Mouse (Mus musculus): Measurements from ENCODE around the gene Nubp2. TPM values are rescaled to one million over a fixed set of nuclear protein-coding genes. Genes with fewer than 3 reads are reported as not detected.

The Nubp2 gene
- polyA plus RNA-seq, 1 experiment from 2014 or later = 55.5 TPM

- 59% methylated on average over 5 of the region's 5 CpGs for WGBS (ENCODE audit: insufficient replicate concordance)
- Histone ChIP-seq H3K9ac (ENCODE audit: low read depth, low read length) (no peak overlapping the region), H3K4me3 (ENCODE audit: low read depth, low read length) (no peak overlapping the region), H3K9me3 (replicated peaks; ENCODE audit: control insufficient read depth, low read length) (no peaks in the 10 kb centered on the region), H3K4me1 (ENCODE audit: control insufficient read depth, low read depth, low read length) (peaks cover 3% of the 10 kb centered on the region; the same call in 1 of the 2 replicates), H3K36me3 (ENCODE audit: control insufficient read depth, insufficient read depth) (peaks cover 9% of the 10 kb centered on the region), H3K27me3 (ENCODE audit: control insufficient read depth, insufficient read depth, low read depth, low read length) (no peaks in the 10 kb centered on the region), H3K27ac (ENCODE audit: low read length) (peak overlapping the region; percentile 62), H3K4me2 (ENCODE audit: low read depth, low read length) (peak overlapping the region; percentile 17; the same call in 1 of the 2 replicates)
- ATAC-seq (ENCODE audit: low read depth) = peak; percentile 71
Measured at GRCm38 (mm10) chr17:24878117-24878397, 8.1 kb downstream of the Nubp2 start.

DNA sequence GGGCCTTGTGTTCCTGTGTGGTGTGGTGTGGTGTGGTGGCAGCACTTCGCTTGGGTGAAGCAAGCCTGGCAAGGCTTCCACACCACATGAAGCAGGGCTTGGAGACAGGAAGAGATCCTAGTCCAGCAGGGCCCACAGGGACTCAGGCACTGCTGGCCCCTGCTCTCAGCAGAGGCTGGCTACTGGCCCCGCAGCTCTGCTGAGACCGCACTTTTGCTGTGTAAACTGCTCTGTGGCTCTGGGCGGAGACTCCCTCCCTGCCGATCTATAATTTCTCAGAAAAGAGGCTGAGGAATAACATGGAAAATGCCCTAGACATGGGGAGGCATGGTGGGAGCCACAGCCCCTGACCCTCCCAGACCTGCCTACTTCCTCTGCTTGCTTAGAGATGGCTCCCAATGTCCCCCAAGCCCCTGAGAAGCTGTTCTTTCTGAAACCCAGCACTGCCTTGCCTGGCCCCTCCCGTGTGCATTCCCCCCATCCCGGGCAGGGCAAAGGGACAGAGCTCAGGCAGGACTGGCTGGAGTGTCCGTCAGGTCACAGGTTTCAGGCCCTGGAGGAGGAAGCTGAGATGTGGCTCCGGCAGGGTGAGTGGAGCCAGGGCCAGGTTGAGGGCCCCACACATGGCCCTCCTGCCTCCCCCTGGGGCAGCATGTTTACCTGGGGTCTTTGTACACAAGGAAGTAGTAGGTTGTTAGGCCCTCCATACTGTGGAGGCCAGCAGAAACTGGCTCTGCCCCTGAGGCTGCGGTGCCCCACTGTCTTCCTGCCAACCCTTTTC is 8.6 kb downstream of the Nubp2 start:
- ATAC-seq (ENCODE audit: low read depth) = peak; percentile 75
- 58% methylated on average over 10 of the region's 10 CpGs for whole genome bisulfite sequencing (ENCODE audit: insufficient replicate concordance)
- 0 out of 2 replicates have a peak overlapping the region, but pooled peaks have one; percentile 12 for H3K9ac ChIP-seq (ENCODE audit: low read depth, low read length)

DNA sequence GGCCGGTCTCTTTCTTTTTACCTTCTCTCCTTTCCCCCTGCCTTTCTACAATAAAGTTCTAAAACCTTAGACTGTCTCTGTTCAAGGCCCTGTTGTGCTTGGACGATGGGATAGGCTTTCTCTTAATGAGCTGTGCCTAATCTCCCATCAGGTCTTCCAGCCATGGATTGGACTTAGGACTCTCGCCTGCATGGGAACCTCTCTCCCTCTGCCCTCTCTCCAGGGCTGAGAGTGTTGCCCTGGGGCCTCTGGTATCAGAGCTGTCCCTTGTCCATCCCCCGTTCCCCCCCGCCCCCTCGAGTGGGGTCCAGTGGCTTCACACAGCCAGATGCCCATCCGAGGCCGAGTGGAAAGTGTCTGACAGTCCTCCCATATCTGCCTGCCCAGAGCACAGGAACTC is 11.2 kb downstream of the Nubp2 start:
- Histone ChIP-seq H3K4me3 (ENCODE audit: low read depth, low read length) (no peak overlapping the region), H3K9ac (ENCODE audit: low read depth, low read length) (no peak overlapping the region), H3K4me2 (ENCODE audit: low read depth, low read length) (no peak overlapping the region), H3K36me3 (ENCODE audit: control insufficient read depth, insufficient read depth) (no peaks in the 10 kb centered on the region), H3K4me1 (ENCODE audit: control insufficient read depth, low read depth, low read length) (peaks cover 3% of the 10 kb centered on the region; the same call in 1 of the 2 replicates), H3K27me3 (ENCODE audit: control insufficient read depth, insufficient read depth, low read depth, low read length) (no peaks in the 10 kb centered on the region), H3K9me3 (replicated peaks; ENCODE audit: control insufficient read depth, low read length) (no peaks in the 10 kb centered on the region), H3K27ac (ENCODE audit: low read length) (no peak overlapping the region)
- 60% methylated on average over 8 of the region's 8 CpGs for WGBS (ENCODE audit: insufficient replicate concordance)
- ATAC-seq (ENCODE audit: low read depth) = no peak

More for the DNA sequence above, 8.6 kb downstream of the Nubp2 start:
- Histone ChIP-seq H3K4me1 (ENCODE audit: control insufficient read depth, low read depth, low read length) (peaks cover 3% of the 10 kb centered on the region; the same call in 1 of the 2 replicates), H3K4me3 (ENCODE audit: low read depth, low read length) (peak overlapping the region; percentile 5; the same call in 1 of the 2 replicates), H3K9me3 (replicated peaks; ENCODE audit: control insufficient read depth, low read length) (no peaks in the 10 kb centered on the region), H3K27ac (ENCODE audit: low read length) (peak overlapping the region; percentile 62), H3K27me3 (ENCODE audit: control insufficient read depth, insufficient read depth, low read depth, low read length) (no peaks in the 10 kb centered on the region), H3K36me3 (ENCODE audit: control insufficient read depth, insufficient read depth) (peaks cover 4% of the 10 kb centered on the region; the same call in 1 of the 2 replicates), H3K4me2 (ENCODE audit: low read depth, low read length) (peak overlapping the region; percentile 17)

GRCm38 (mm10) chr17:24874405-24874745 is 11.8 kb downstream of the Nubp2 start:
- Histone ChIP-seq H3K9me3 (replicated peaks; ENCODE audit: control insufficient read depth, low read length) (no peaks in the 10 kb centered on the region), H3K4me3 (ENCODE audit: low read depth, low read length) (no peak overlapping the region), H3K4me2 (ENCODE audit: low read depth, low read length) (no peak overlapping the region), H3K27ac (ENCODE audit: low read length) (no peak overlapping the region), H3K36me3 (ENCODE audit: control insufficient read depth, insufficient read depth) (no peaks in the 10 kb centered on the region), H3K9ac (ENCODE audit: low read depth, low read length) (no peak overlapping the region), H3K4me1 (ENCODE audit: control insufficient read depth, low read depth, low read length) (peaks cover 3% of the 10 kb centered on the region; the same call in 1 of the 2 replicates), H3K27me3 (ENCODE audit: control insufficient read depth, insufficient read depth, low read depth, low read length) (no peaks in the 10 kb centered on the region)
- 17% methylated on average over 1 of the region's 1 CpGs for WGBS (ENCODE audit: insufficient replicate concordance)
- no peak for ATAC-seq (ENCODE audit: low read depth)

GRCm38 (mm10) chr17:24873695-24874404 is 12.3 kb downstream of the Nubp2 start:
- Histone ChIP-seq H3K4me1 (ENCODE audit: control insufficient read depth, low read depth, low read length) (peaks cover 3% of the 10 kb centered on the region; the same call in 1 of the 2 replicates), H3K36me3 (ENCODE audit: control insufficient read depth, insufficient read depth) (no peaks in the 10 kb centered on the region), H3K4me2 (ENCODE audit: low read depth, low read length) (no peak overlapping the region), H3K9me3 (replicated peaks; ENCODE audit: control insufficient read depth, low read length) (no peaks in the 10 kb centered on the region), H3K9ac (ENCODE audit: low read depth, low read length) (no peak overlapping the region), H3K27me3 (ENCODE audit: control insufficient read depth, insufficient read depth, low read depth, low read length) (no peaks in the 10 kb centered on the region), H3K4me3 (ENCODE audit: low read depth, low read length) (no peak overlapping the region), H3K27ac (ENCODE audit: low read length) (no peak overlapping the region)
- ATAC-seq (ENCODE audit: low read depth) = no peak
- WGBS (ENCODE audit: insufficient replicate concordance) = 48% methylated on average over 4 of the region's 4 CpGs

DNA sequence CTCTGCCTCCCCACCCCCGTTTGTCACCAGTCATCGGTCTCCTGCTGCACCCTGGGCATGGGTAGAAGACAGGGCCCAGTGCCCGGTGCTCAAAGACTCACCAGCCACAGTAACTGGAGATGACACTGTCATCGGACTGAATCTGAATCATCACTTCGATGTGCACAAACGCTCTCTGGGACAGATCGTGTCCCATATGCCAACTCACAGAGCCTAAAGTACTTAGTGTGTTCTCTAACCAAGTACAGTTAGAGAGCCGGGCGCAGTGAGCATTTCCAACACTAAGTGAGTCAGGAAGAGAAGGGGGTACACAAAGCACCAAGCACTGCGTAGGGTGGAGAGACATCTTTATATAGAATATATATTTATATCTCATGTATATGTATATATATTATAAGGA is 18.2 kb downstream of the Nubp2 start:
- no peaks in the 10 kb centered on the region for H3K27me3 ChIP-seq (ENCODE audit: control insufficient read depth, insufficient read depth, low read depth, low read length)
- H3K9me3 ChIP-seq (replicated peaks; ENCODE audit: control insufficient read depth, low read length) = no peaks in the 10 kb centered on the region
- no peak overlapping the region for H3K4me3 ChIP-seq (ENCODE audit: low read depth, low read length)
- no peak overlapping the region for H3K4me2 ChIP-seq (ENCODE audit: low read depth, low read length)
- H3K36me3 ChIP-seq (ENCODE audit: control insufficient read depth, insufficient read depth) = peaks cover 8% of the 10 kb centered on the region
- no peaks in the 10 kb centered on the region for H3K4me1 ChIP-seq (ENCODE audit: control insufficient read depth, low read depth, low read length)
- no peak for ATAC-seq (ENCODE audit: low read depth)
- H3K9ac ChIP-seq (ENCODE audit: low read depth, low read length) = no peak overlapping the region
- 87% methylated on average over 10 of the region's 10 CpGs for WGBS (ENCODE audit: insufficient replicate concordance)
- H3K27ac ChIP-seq (ENCODE audit: low read length) = no peak overlapping the region

DNA sequence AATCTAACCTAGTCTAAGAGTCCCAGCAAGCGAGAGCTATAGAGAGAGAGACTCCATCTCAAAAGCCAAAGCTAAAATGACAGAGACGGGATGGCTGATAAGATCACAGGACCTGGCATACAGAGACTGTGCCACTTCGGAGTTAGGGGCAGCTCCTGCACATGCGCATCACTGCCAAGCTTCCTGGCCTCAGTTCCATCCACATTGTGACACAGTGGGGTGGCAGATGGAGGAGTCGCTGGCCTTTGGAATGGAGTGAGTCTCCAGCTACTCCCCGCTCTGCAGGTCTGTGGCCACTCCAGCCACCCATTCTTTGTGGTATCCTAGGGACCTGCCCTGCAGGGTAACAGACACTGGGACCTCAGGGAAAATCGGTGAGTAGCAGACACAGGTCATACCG is 20.4 kb downstream of the Nubp2 start, which contains the start of gene Igfals:
Igfals (plus strand) TSS at position 222 of the 400 bp plus-strand sequence.
- Histone ChIP-seq H3K9ac (ENCODE audit: low read depth, low read length) (no peak within 1 kb of the TSS), H3K36me3 (ENCODE audit: control insufficient read depth, insufficient read depth) (peaks cover 22% of the 10 kb centered on the region), H3K27me3 (ENCODE audit: control insufficient read depth, insufficient read depth, low read depth, low read length) (no peaks in the 10 kb centered on the region), H3K4me2 (ENCODE audit: low read depth, low read length) (no peak within 1 kb of the TSS), H3K27ac (ENCODE audit: low read length) (no peak within 1 kb of the TSS), H3K9me3 (replicated peaks; ENCODE audit: control insufficient read depth, low read length) (no peaks in the 10 kb centered on the region), H3K4me1 (ENCODE audit: control insufficient read depth, low read depth, low read length) (peaks cover 2% of the 10 kb centered on the region; the same call in 1 of the 2 replicates), H3K4me3 (ENCODE audit: low read depth, low read length) (no peak within 1 kb of the TSS)
- no peak for ATAC-seq (ENCODE audit: low read depth)
- 87% methylated on average over 8 of the region's 8 CpGs for WGBS (ENCODE audit: insufficient replicate concordance)

- Histone ChIP-seq H3K36me3 (ENCODE audit: control insufficient read depth, insufficient read depth) (peaks cover 24% of the 10 kb centered on the region), H3K9me3 (replicated peaks; ENCODE audit: control insufficient read depth, low read length) (no peaks in the 10 kb centered on the region), H3K9ac (ENCODE audit: low read depth, low read length) (no peak overlapping the region), H3K4me1 (ENCODE audit: control insufficient read depth, low read depth, low read length) (peaks cover 38% of the 10 kb centered on the region), H3K4me3 (ENCODE audit: low read depth, low read length) (no peak overlapping the region), H3K27me3 (ENCODE audit: control insufficient read depth, insufficient read depth, low read depth, low read length) (no peaks in the 10 kb centered on the region), H3K4me2 (ENCODE audit: low read depth, low read length) (no peak overlapping the region), H3K27ac (ENCODE audit: low read length) (no peak overlapping the region; the same call in 1 of the 2 replicates)
- 82% methylated on average over 3 of the region's 3 CpGs for WGBS (ENCODE audit: insufficient replicate concordance)
- ATAC-seq (ENCODE audit: low read depth) = no peak
Measured at GRCm38 (mm10) chr17:24861785-24862184, 24.4 kb downstream of the Nubp2 start.

DNA sequence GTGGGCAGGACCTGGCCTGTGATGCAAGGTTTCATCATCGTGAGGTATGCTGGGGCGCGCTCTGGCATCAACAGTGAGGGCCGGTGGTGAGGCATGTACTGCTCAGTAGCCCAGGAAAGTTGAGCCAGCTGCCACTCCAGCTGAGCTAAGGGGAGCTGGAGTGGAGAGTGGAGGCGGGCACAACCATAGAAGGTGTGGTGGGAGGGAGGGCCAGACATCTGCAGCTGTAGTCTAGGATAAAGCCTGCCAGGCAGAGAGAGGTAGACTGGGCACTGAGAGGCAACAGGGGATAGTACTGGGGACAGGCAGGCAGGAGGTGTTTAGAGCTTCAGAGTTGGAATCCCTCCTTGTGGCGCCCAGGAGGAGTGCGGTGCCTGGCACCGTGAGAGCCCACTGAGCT is 26.1 kb downstream of the Nubp2 start:
- Histone ChIP-seq H3K9me3 (replicated peaks; ENCODE audit: control insufficient read depth, low read length) (no peaks in the 10 kb centered on the region), H3K4me3 (ENCODE audit: low read depth, low read length) (no peak overlapping the region), H3K4me2 (ENCODE audit: low read depth, low read length) (peak overlapping the region; percentile 31), H3K27ac (ENCODE audit: low read length) (peak overlapping the region; percentile 90), H3K27me3 (ENCODE audit: control insufficient read depth, insufficient read depth, low read depth, low read length) (no peaks in the 10 kb centered on the region), H3K36me3 (ENCODE audit: control insufficient read depth, insufficient read depth) (peaks cover 28% of the 10 kb centered on the region), H3K4me1 (ENCODE audit: control insufficient read depth, low read depth, low read length) (peaks cover 44% of the 10 kb centered on the region), H3K9ac (ENCODE audit: low read depth, low read length) (peak overlapping the region; percentile 26)
- WGBS (ENCODE audit: insufficient replicate concordance) = 77% methylated on average over 8 of the region's 8 CpGs
- peak; percentile 75 for ATAC-seq (ENCODE audit: low read depth)
